Mouse (Mus musculus): Measurements from ENCODE around the gene Krt9. TPM values are rescaled to one million over a fixed set of nuclear protein-coding genes. Genes with fewer than 3 reads are reported as not detected.
"Not testable (repeated sequence)": the region's sequence is repeated elsewhere in the genome, so short reads cannot be mapped to it uniquely, and the experiment has no call there.

Gene Krt9
- not detected in 2 replicates for polyA plus RNA-seq (2015; fragmentation: Nextera tagmentation; extraction: Ambion mirVana)

DNA sequence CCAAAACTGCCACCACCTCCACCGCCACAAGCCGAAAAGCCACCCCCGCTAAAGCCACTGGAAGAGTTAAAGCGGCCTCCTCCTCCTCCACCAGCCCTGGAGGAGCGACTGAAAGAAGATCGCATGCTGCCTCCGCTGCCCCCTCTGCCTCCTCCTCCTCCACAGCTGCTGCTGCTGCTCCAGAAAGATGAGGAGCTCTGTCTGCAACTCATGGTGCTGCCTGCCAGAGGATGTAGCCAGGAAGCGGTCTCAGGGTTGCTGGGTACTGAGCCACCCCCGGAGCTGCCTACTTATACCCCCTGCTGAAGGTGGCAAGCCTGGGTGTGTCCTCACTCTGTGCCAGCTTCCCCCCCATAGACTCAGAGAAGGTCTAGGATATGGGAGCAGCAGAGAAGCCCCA, at the start of gene Krt9:
Gene Krt9 (minus strand): TSS at position 255 of the 400 bp plus-strand sequence.
- no peak for ATAC-seq
- no peaks in the 10 kb centered on the region for H3K27me3 ChIP-seq
- H3K27ac ChIP-seq: no peak within 1 kb of the TSS
- no peaks in the 10 kb centered on the region for H3K4me1 ChIP-seq (replicated peaks)
- H3K36me3 ChIP-seq: no peaks in the 10 kb centered on the region
- no peak within 1 kb of the TSS for H3K4me3 ChIP-seq (replicated peaks)
- 73% methylated on average over 9 of the region's 9 CpGs for WGBS
- H3K9ac ChIP-seq (replicated peaks): no peak within 1 kb of the TSS
- no peaks in the 10 kb centered on the region for H3K9me3 ChIP-seq
- H3K4me2 ChIP-seq (replicated peaks): no peak within 1 kb of the TSS

DNA sequence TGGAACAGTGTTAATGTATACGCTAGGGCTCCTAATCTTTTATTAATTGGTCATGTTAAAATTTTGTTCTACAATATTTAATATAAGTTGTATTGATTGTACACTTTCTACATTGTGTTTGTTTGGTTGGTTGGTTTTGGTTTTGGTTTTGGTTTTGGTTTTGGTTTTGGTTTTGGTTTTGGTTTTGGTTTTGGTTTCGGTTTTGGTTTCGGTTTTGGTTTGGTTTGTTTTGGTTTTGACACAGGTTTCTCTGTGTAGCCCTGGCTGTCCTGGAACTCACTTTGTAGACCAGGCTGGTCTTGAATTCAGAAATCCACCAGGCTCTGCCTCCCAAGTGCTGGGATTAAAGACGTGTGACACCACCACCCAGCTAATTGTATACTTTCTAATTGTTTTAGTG, 47.2 kb upstream of the Krt9 start:
- not testable (repeated sequence) for H3K4me1 ChIP-seq (replicated peaks); H3K4me2 ChIP-seq (replicated peaks); H3K4me3 ChIP-seq (replicated peaks); H3K9me3 ChIP-seq; H3K27ac ChIP-seq; ATAC-seq; H3K27me3 ChIP-seq; H3K36me3 ChIP-seq; H3K9ac ChIP-seq (replicated peaks)
- 90% methylated on average over 4 of the region's 4 CpGs for WGBS

DNA sequence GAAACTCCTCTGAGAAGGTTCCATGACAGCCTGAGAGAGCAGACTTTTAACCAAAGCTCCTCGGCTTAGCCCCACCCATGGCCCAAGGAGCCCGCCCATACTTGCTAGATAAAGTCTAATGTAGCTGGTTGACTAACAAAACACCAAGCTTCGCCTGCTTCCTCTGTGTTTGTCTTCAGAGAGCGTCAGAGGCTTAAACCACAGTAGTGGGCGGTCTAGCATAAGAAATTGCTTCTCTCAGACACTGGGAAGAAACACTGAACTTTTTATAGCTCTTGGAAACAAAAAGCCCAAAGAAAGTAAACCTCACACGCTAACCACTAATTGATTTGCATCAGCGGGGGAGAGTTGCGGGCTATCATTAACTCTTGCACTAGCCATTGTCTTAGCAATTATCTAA, 28.7 kb upstream of the Krt9 start:
- no peak for ATAC-seq
- Histone ChIP-seq H3K4me2 (replicated peaks) (no peak overlapping the region), H3K9me3 (peaks cover 9% of the 10 kb centered on the region; the same call in 1 of the 2 replicates), H3K36me3 (no peaks in the 10 kb centered on the region), H3K4me1 (replicated peaks) (no peaks in the 10 kb centered on the region), H3K4me3 (replicated peaks) (no peak overlapping the region), H3K27me3 (no peaks in the 10 kb centered on the region), H3K27ac (no peak overlapping the region), H3K9ac (replicated peaks) (no peak overlapping the region)
- 73% methylated on average over 8 of the region's 8 CpGs for WGBS

- Histone ChIP-seq H3K9ac (replicated peaks) (no peak overlapping the region), H3K36me3 (no peaks in the 10 kb centered on the region), H3K27me3 (no peaks in the 10 kb centered on the region), H3K9me3 (no peaks in the 10 kb centered on the region), H3K4me2 (replicated peaks) (no peak overlapping the region), H3K4me1 (replicated peaks) (no peaks in the 10 kb centered on the region), H3K4me3 (replicated peaks) (no peak overlapping the region), H3K27ac (no peak overlapping the region)
- WGBS: 86% methylated on average over 4 of the region's 4 CpGs
- no peak for ATAC-seq
Measured at GRCm38 (mm10) chr11:100219304-100219703, 26.3 kb upstream of the Krt9 start.

DNA sequence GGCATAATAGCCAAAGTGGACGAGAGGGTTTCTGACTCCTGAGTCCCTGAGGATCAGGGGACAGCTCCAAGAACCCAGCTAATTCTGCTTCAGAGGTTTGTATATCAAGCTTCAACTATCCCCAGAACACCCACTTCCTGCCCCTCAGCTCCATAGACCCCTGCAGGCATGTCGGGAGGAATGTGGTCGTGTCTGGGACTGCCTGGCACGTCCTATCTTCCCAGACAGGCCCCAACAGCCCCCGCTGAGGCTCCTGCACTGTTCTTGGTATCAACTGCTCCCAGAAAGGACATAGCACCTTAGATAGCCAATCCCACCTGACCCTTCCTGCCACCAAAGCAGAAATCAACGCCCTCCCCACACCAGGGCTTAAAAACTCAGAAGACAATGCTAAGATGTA, 15.5 kb upstream of the Krt9 start:
- Histone ChIP-seq H3K4me2 (replicated peaks) (no peak overlapping the region), H3K36me3 (no peaks in the 10 kb centered on the region), H3K4me3 (replicated peaks) (no peak overlapping the region), H3K4me1 (replicated peaks) (no peaks in the 10 kb centered on the region), H3K9me3 (no peaks in the 10 kb centered on the region), H3K27ac (no peak overlapping the region), H3K9ac (replicated peaks) (no peak overlapping the region), H3K27me3 (no peaks in the 10 kb centered on the region)
- ATAC-seq: no peak
- WGBS: 66% methylated on average over 6 of the region's 6 CpGs

GRCm38 (mm10) chr11:100207498-100207897, 14.5 kb upstream of the Krt9 start, which contains the start of gene Krt14:
Gene Krt14 (minus strand): TSS chr11:100207548.
- Histone ChIP-seq H3K4me1 (replicated peaks) (no peaks in the 10 kb centered on the region), H3K27me3 (no peaks in the 10 kb centered on the region), H3K27ac (no peak within 1 kb of the TSS), H3K9me3 (no peaks in the 10 kb centered on the region), H3K36me3 (no peaks in the 10 kb centered on the region), H3K4me2 (replicated peaks) (no peak within 1 kb of the TSS), H3K9ac (replicated peaks) (no peak within 1 kb of the TSS), H3K4me3 (replicated peaks) (no peak within 1 kb of the TSS)
- ATAC-seq: no peak
- WGBS: 92% methylated on average over 8 of the region's 8 CpGs

DNA sequence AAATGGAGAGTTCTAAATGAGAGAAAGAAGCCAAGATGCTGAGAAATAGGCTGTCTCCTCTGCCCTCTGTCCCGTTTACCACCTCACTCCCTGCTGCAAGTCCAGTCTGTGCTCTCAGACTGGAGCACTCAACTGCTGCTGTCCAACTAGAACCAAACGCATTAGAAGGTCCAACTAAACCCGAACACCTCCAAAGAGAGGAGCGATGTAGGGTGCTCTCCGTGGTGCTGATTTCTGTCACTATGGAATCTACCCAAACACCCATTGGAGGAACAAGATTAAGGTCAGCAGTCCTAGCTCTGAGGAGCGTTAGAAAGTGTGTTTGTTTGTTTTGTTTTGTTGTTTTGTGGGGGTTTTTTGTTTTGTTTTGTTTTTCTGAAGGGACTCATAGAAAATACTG, 10.4 kb upstream of the Krt9 start:
- Histone ChIP-seq H3K9ac (replicated peaks) (no peak overlapping the region), H3K27me3 (no peaks in the 10 kb centered on the region), H3K36me3 (no peaks in the 10 kb centered on the region), H3K27ac (no peak overlapping the region), H3K4me3 (replicated peaks) (no peak overlapping the region), H3K4me1 (replicated peaks) (no peaks in the 10 kb centered on the region), H3K4me2 (replicated peaks) (no peak overlapping the region), H3K9me3 (no peaks in the 10 kb centered on the region)
- 23% methylated on average over 6 of the region's 6 CpGs for WGBS
- no peak for ATAC-seq

GRCm38 (mm10) chr11:100202906-100203305, 9.9 kb upstream of the Krt9 start:
- ATAC-seq: no peak
- Histone ChIP-seq H3K4me3 (replicated peaks) (no peak overlapping the region), H3K36me3 (no peaks in the 10 kb centered on the region), H3K27ac (no peak overlapping the region), H3K4me1 (replicated peaks) (no peaks in the 10 kb centered on the region), H3K4me2 (replicated peaks) (no peak overlapping the region), H3K9me3 (no peaks in the 10 kb centered on the region), H3K9ac (replicated peaks) (no peak overlapping the region), H3K27me3 (no peaks in the 10 kb centered on the region)
- 82% methylated on average over 4 of the region's 4 CpGs for WGBS

DNA sequence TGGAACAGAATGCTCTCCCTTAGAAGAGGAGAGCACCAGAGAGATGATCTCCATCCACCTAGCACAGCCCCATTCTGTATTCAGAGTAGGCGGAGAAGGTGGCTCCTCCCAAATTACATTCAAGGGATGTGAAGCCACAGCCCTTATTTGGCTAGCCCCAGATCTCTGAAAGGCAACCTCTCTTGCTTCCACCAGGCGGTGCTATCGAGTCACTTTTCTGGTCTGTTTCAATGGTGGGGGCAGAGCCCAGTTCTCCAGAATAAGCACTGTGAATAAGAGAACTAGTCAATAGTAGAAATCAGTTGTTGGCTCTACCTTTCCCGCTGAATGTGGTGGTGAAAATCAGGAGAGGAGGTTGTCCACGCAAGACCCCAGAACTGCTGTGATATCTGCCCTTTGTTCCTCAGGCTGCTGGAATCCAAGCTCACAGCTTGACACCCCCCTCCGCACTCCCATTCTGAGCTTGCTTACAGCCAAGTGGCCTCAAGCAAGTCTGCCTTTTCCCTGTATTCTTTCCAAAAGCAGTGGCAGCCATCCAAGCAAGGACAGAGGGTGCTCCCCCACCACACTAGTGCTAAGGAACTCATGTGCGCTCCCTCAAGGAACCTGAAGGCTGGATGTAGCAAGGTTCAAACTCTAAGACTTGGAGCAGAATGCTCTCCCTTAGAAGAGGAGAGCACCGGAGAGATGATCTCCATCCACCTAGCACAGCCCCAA, 7.2 kb upstream of the Krt9 start:
- no peak overlapping the region for H3K4me3 ChIP-seq (replicated peaks)
- no peak overlapping the region for H3K4me2 ChIP-seq (replicated peaks)
- no peak overlapping the region for H3K27ac ChIP-seq
- H3K9ac ChIP-seq (replicated peaks): no peak overlapping the region
- no peaks in the 10 kb centered on the region for H3K9me3 ChIP-seq
- WGBS: 41% methylated on average over 8 of the region's 8 CpGs
- no peaks in the 10 kb centered on the region for H3K27me3 ChIP-seq
- no peaks in the 10 kb centered on the region for H3K4me1 ChIP-seq (replicated peaks)
- no peaks in the 10 kb centered on the region for H3K36me3 ChIP-seq
- no peak for ATAC-seq

- Histone ChIP-seq H3K36me3 (no peaks in the 10 kb centered on the region), H3K27ac (no peak overlapping the region), H3K4me3 (replicated peaks) (no peak overlapping the region), H3K9ac (replicated peaks) (no peak overlapping the region), H3K4me2 (replicated peaks) (no peak overlapping the region), H3K9me3 (no peaks in the 10 kb centered on the region), H3K4me1 (replicated peaks) (no peaks in the 10 kb centered on the region), H3K27me3 (no peaks in the 10 kb centered on the region)
- 83% methylated on average over 4 of the region's 4 CpGs for WGBS
- no peak for ATAC-seq
Measured at GRCm38 (mm10) chr11:100198666-100199065, 5.6 kb upstream of the Krt9 start.

DNA sequence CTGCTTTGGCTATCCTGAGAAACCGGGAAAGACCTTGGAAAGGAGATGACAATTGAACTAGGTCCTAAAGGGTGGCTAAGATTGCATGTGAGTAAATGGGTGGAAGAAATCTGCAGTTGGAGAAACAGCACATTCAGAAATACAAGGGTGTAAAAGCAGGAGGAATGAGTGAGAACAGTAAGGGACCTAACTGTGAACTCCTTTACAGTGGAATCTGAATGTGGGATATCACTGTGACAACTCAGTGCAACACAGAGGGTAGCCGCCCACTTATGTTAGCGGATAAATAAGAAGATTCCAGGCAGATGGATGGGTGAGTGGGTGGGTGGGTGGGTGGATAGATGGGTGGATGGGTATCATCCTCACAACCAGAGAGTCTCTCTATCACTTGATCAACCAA, 1.2 kb downstream of the Krt9 start:
- Histone ChIP-seq H3K27me3 (no peaks in the 10 kb centered on the region), H3K9ac (replicated peaks) (no peak overlapping the region), H3K9me3 (no peaks in the 10 kb centered on the region), H3K4me1 (replicated peaks) (no peaks in the 10 kb centered on the region), H3K27ac (no peak overlapping the region), H3K36me3 (no peaks in the 10 kb centered on the region), H3K4me2 (replicated peaks) (no peak overlapping the region), H3K4me3 (replicated peaks) (no peak overlapping the region)
- ATAC-seq: no peak
- 97% methylated on average over 3 of the region's 3 CpGs for WGBS

GRCm38 (mm10) chr11:100186736-100187135, 6.3 kb downstream of the Krt9 start:
- 89% methylated on average over 8 of the region's 8 CpGs for WGBS
- Histone ChIP-seq H3K27me3 (no peaks in the 10 kb centered on the region), H3K4me3 (replicated peaks) (no peak overlapping the region)

DNA sequence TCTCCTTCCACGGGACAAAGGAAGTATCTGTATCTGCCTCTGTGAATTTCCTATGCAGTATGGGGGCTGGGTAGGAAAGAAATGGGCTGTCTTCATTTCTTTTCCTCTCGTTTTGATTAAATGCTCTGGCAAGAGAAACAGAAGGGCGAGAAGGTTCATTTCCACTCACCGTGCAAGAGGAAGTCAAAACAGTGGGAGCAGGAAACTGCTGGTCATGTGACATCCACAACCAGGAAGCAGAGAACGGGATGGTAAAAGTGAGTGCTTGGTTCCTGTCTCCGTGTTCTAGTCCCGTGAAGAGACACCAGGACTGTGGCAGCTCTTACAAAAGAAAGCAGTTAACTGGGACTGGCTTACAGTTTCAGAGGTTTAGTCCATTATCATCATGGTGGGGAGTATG, 11.3 kb downstream of the Krt9 start:
- no peaks in the 10 kb centered on the region for H3K36me3 ChIP-seq
- ATAC-seq: no peak
- no peak overlapping the region for H3K27ac ChIP-seq
- no peak overlapping the region for H3K9ac ChIP-seq (replicated peaks)
- no peaks in the 10 kb centered on the region for H3K4me1 ChIP-seq (replicated peaks)
- H3K4me2 ChIP-seq (replicated peaks): no peak overlapping the region
- H3K27me3 ChIP-seq: no peaks in the 10 kb centered on the region
- H3K4me3 ChIP-seq (replicated peaks): no peak overlapping the region
- H3K9me3 ChIP-seq: no peaks in the 10 kb centered on the region
- WGBS: 85% methylated on average over 7 of the region's 7 CpGs

More at GRCm38 (mm10) chr11:100186736-100187135, 6.3 kb downstream of the Krt9 start:
- ATAC-seq: no peak
- no peak overlapping the region for H3K27ac ChIP-seq
- no peak overlapping the region for H3K4me2 ChIP-seq (replicated peaks)
- H3K36me3 ChIP-seq: no peaks in the 10 kb centered on the region
- H3K9ac ChIP-seq (replicated peaks): no peak overlapping the region
- no peaks in the 10 kb centered on the region for H3K9me3 ChIP-seq
- H3K4me1 ChIP-seq (replicated peaks): no peaks in the 10 kb centered on the region

Measured in midbrain, embryonic 13.5 days (tissue).